Mouse (Mus musculus) G1E (cell line): Measurements from ENCODE around the gene Gucd1.

Experiments
- CTCF ChIP-seq: IDR thresholded peaks from 2 replicates; pipeline ENCODE4 v1.5.1; 2012; ENCODE audit warnings: low read depth, low read length, inconsistent platforms, mixed read lengths
- POLR2AphosphoS5 ChIP-seq: IDR thresholded peaks from 2 replicates; pipeline ENCODE4 v1.6.1; 2012; ENCODE audit warnings: low read depth, low read length, inconsistent platforms; ENCODE audit not compliant: insufficient replicate concordance
- TAL1 ChIP-seq: conservative IDR thresholded peaks from 2 replicates; pipeline ENCODE4 v1.6.1; 2012; ENCODE audit warnings: low read depth, low read length, inconsistent platforms, mixed read lengths

DNA sequence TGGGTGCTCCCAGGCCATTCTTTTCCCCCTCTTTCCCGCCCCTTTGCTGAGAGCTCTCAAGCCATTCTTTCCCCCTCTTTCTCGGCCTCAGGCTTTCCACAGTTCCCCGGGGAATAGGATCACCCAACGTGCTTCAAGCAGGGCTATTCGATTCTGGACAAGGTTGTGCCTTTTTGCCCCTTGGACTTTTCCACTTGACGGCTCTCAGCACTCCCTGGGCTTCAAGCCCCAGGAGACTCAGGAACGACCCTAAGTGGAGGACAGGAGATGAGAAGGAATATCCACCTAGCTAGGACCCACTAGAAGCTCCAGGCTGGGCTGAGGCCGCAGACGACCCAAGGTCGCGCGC, 1.1 kb downstream of the Gucd1 start:
- TF ChIP-seq CTCF (no peak), TAL1 (no peak), POLR2AphosphoS5 (no peak)
